Mouse (Mus musculus): ENCODE measurements around the gene Triap1.
A peak's percentile ranks its signal among the peaks of the same experiment; 100 is the strongest.

DNA sequence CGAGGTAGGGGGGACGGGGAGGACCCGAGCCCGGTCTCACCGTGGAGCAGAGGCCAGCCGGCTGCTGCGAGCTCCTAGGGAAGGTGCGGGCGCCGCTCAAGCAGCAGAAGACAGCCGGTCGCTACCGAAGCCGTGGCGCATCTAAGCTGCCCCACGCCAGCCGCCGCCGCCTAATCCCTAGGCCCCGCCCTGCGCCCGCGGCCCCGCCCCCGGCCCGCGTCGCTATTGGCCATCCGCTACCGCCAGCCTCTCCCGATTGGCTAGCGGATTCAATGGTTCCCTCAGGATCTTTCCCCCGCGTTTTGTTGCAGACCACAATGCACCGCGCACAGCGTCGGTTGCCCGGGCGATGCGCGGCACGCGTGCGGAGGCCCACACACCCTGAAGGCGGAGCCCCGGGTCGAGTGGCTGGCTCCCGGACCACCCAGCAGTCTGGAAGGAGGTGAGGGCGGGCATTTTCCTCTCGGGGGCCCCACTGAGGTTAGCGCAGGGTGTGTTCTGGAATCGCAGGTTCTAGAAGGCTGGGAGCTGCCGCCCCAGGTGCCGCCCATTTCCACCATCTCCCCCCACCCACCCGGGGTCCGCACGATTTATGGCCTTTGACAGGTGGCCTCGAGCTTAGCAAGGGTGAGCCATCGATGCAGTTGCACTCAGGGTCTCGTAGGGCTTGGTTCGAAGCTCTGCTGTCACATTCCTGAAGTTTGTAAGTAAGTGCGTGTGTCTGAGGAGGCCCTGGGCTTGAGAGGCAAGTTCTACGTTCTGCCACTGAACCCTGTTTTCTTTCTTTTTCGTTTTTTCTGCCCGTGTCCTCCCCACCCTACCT lies 40.0 kb upstream of the Triap1 start, which contains the start of gene Dynll1:
- peak; percentile 93 for TF ChIP-seq POLR2A (IDR thresholded peaks at IDR 0.05; ENCODE audit: low read depth, low read length)
- no peak for TF ChIP-seq CTCF (IDR thresholded peaks at IDR 0.05; ENCODE audit: extremely low read depth, insufficient read length, insufficient replicate concordance, low read depth, low read length)
